Mouse (Mus musculus) ES-Bruce4 (cell line): Measurements from ENCODE around the gene Sh3bgr.

Experiments
- CTCF ChIP-seq: IDR thresholded peaks from one replicate; pipeline ENCODE4 v1.8.1; 2011; ENCODE audit warnings: low read depth, low read length
- EP300 ChIP-seq: IDR thresholded peaks from 2 replicates; pipeline ENCODE4 v1.6.1; 2011; ENCODE audit warnings: low read depth, low read length; ENCODE audit not compliant: insufficient read depth
- POLR2A ChIP-seq: IDR thresholded peaks from one replicate; pipeline ENCODE4 v1.8.1; 2011; ENCODE audit warnings: low read length; ENCODE audit not compliant: insufficient read depth

GRCm38 (mm10) chr16:96159794-96160346 lies 40.4 kb upstream of the Sh3bgr start:
- TF ChIP-seq CTCF = no peak
- no peak for TF ChIP-seq EP300
- TF ChIP-seq POLR2A = no peak
